Mouse (Mus musculus) mouse embryonic stem cell (cell line): ENCODE results near the gene Nhlrc2.
"Not testable (repeated sequence)": the region's sequence is repeated elsewhere in the genome, so short reads cannot be mapped to it uniquely, and the experiment has no call there.

Experiments used
- in situ Hi-C, 2 experiments: fragments of 300-500 bp; cut with MboI; formaldehyde crosslinking; loops; 1 replicate in 1 of 2; 3 replicates in 1 of 2; pipeline ENCODE4 v1.14.3; 2019 to 2020; ENCODE audit warnings: low sequenced_read_pairs in 2 of 2, low pct_unique_long_range_greater_than_20kb in 1 of 2, mixed read lengths in 1 of 2; ENCODE audit not compliant: unreplicated experiment in 1 of 2

The Nhlrc2 gene

GRCm38 (mm10) chr19:56548230-56549032 is at the start of gene Nhlrc2:
Gene Nhlrc2, plus strand, starts transcription at chr19:56548261.
- in situ Hi-C loops: no loop called here

GRCm38 (mm10) chr19:56503069-56503468 is 45.0 kb upstream of the Nhlrc2 start:
- in situ Hi-C loops: not testable (repeated sequence)

GRCm38 (mm10) chr19:56503525-56503924 is 44.5 kb upstream of the Nhlrc2 start:
- in situ Hi-C loops: not testable (repeated sequence)

- in situ Hi-C loops: not testable (repeated sequence)
Observed at GRCm38 (mm10) chr19:56511207-56511606, 36.9 kb upstream of the Nhlrc2 start.

GRCm38 (mm10) chr19:56513527-56513926 is 34.5 kb upstream of the Nhlrc2 start:
- in situ Hi-C loops: not testable (repeated sequence)

- in situ Hi-C loops: not testable (repeated sequence)
Observed at GRCm38 (mm10) chr19:56519408-56519807, 28.7 kb upstream of the Nhlrc2 start.

GRCm38 (mm10) chr19:56530529-56530928 is 17.5 kb upstream of the Nhlrc2 start:
- in situ Hi-C loops: not testable (repeated sequence)

- in situ Hi-C loops: no loop called here
Observed at GRCm38 (mm10) chr19:56531251-56531650, 16.8 kb upstream of the Nhlrc2 start.

- in situ Hi-C loops: no loop called here
Observed at GRCm38 (mm10) chr19:56533291-56534071, 14.6 kb upstream of the Nhlrc2 start.

GRCm38 (mm10) chr19:56534337-56534736 is 13.7 kb upstream of the Nhlrc2 start:
- in situ Hi-C loops: no loop called here

GRCm38 (mm10) chr19:56535064-56535463 is 13.0 kb upstream of the Nhlrc2 start:
- in situ Hi-C loops: no loop called here

- in situ Hi-C loops: no loop called here
Observed at GRCm38 (mm10) chr19:56535765-56536164, 12.3 kb upstream of the Nhlrc2 start.

GRCm38 (mm10) chr19:56543320-56543719 is 4.7 kb upstream of the Nhlrc2 start:
- in situ Hi-C loops: no loop called here

- in situ Hi-C loops: no loop called here
Observed at GRCm38 (mm10) chr19:56544681-56545388, 3.2 kb upstream of the Nhlrc2 start.

- in situ Hi-C loops: no loop called here
Observed at GRCm38 (mm10) chr19:56546031-56546430, 2.0 kb upstream of the Nhlrc2 start.

GRCm38 (mm10) chr19:56547456-56548229 is 418 bp upstream of the Nhlrc2 start, which contains the start of gene Dclre1a:
Gene Dclre1a, minus strand, starts transcription at chr19:56548222.
- in situ Hi-C loops: no loop called here

- in situ Hi-C loops: no loop called here
Observed at GRCm38 (mm10) chr19:56549033-56549680, 1.1 kb downstream of the Nhlrc2 start.

GRCm38 (mm10) chr19:56553177-56553576 is 5.1 kb downstream of the Nhlrc2 start:
- in situ Hi-C loops: no loop called here
